Mouse (Mus musculus) intestine, embryonic 14.5 days (tissue): ENCODE results near the gene Taok1. TPM values are rescaled to one million over a fixed set of nuclear protein-coding genes. Genes with fewer than 3 reads are reported as not detected.

ENCODE experiments used
- ATAC-seq: fragments of 200-750 bp; cut with Nextera tagmentation; replicated peaks from 2 replicates; pipeline ENCODE4 v1.8.0; 2017; ENCODE audit warnings: low read depth, moderate number of reproducible peaks, moderate TSS enrichment, moderate library complexity; ENCODE audit not compliant: low FRiP score, low TSS enrichment
- DNase-seq: peaks from one replicate; pipeline ENCODE4 v3.0.0-alpha.2; 2018; ENCODE audit warnings: low spot score
- H3K27ac ChIP-seq: fragments of 300-500 bp; sonication (generic); 2 replicates; pipeline ENCODE4 v1.5.1; 2014; ENCODE audit warnings: low read depth, mild to moderate bottlenecking, control low read depth
- H3K27me3 ChIP-seq: fragments of 300-500 bp; sonication (generic); replicated peaks from 2 replicates; pipeline ENCODE4 v1.6.1; 2014; ENCODE audit warnings: low read length, control low read depth; ENCODE audit not compliant: control insufficient read depth, insufficient read depth
- H3K36me3 ChIP-seq: fragments of 300-500 bp; sonication (generic); 2 replicates; pipeline ENCODE4 v1.6.1; 2014; ENCODE audit warnings: low read length, control low read depth; ENCODE audit not compliant: control insufficient read depth, insufficient read depth
- H3K4me1 ChIP-seq: fragments of 300-500 bp; sonication (generic); replicated peaks from 2 replicates; pipeline ENCODE4 v1.6.1; 2014; ENCODE audit warnings: low read length, control low read depth, mixed read lengths; ENCODE audit not compliant: control insufficient read depth, insufficient read depth
- H3K4me2 ChIP-seq: fragments of 300-500 bp; sonication (generic); 2 replicates; pipeline ENCODE4 v1.6.1; 2014; ENCODE audit warnings: low read length
- H3K4me3 ChIP-seq: fragments of 300-500 bp; sonication (generic); 2 replicates; pipeline ENCODE4 v1.5.1; 2014; ENCODE audit warnings: low read depth, low read length, control low read depth, mixed read lengths
- H3K9ac ChIP-seq: fragments of 300-500 bp; sonication (generic); 2 replicates; pipeline ENCODE4 v1.6.1; 2014; ENCODE audit warnings: mild to moderate bottlenecking, low read length
- H3K9me3 ChIP-seq: fragments of 300-500 bp; sonication (generic); 2 replicates; pipeline ENCODE4 v1.6.1; 2016; ENCODE audit warnings: low read length, control low read depth; ENCODE audit not compliant: control insufficient read depth
- WGBS: fragments of 180-500 bp; shearing (Covaris S2); extraction: QIAGEN DNeasy Blood & Tissue Kit; methylation state at CpG from one replicate; pipeline ENCODE4 v1.1.7; 2014; 5-methylcytosine and 5-hydroxymethylcytosine counted together
- polyA plus RNA-seq: library from polyadenylated mRNA; unstranded; fragments of >200 nt; fragmentation: Nextera tagmentation; extraction: Ambion mirVana; gene quantifications from 2 replicates; pipeline ENCODE4 v1.2.1, GENCODE M21; 2014

The Taok1 gene
- polyA plus RNA-seq, 1 experiment from 2014 or later = 19.7 TPM

- Histone ChIP-seq H3K9ac (peak within 1 kb of the TSS; percentile 84), H3K4me2 (peak within 1 kb of the TSS; percentile 81), H3K4me1 (peaks cover 57% of the 10 kb centered on the region), H3K27me3 (no peaks in the 10 kb centered on the region), H3K4me3 (peak within 1 kb of the TSS; percentile 80), H3K9me3 (no peaks in the 10 kb centered on the region), H3K27ac (peak within 1 kb of the TSS; percentile 93), H3K36me3 (no peaks in the 10 kb centered on the region)
- ATAC-seq = no peak; the same call in 1 of the 2 replicates
- WGBS = 1% methylated on average over 33 of the region's 74 CpGs
- peak; percentile 78 for DNase-seq
These were observed 113.9 kb downstream of the Taok1 start, which contains the start of gene Git1 for GRCm38 (mm10) chr11:77493512-77494343. Gene Git1 (plus strand): TSS chr11:77493562.

- Histone ChIP-seq H3K4me3 (peak overlapping the region; percentile 80), H3K27me3 (no peaks in the 10 kb centered on the region), H3K9ac (peak overlapping the region; percentile 84), H3K9me3 (no peaks in the 10 kb centered on the region), H3K36me3 (no peaks in the 10 kb centered on the region), H3K27ac (peak overlapping the region; percentile 93), H3K4me1 (peaks cover 65% of the 10 kb centered on the region), H3K4me2 (peak overlapping the region; percentile 81)
- DNase-seq = peak; percentile 86
- 0% methylated on average over 29 of the region's 32 CpGs for WGBS
- ATAC-seq = peak; percentile 62
These were observed 114.7 kb downstream of the Taok1 start for GRCm38 (mm10) chr11:77492911-77493332.

GRCm38 (mm10) chr11:77492311-77492871 lies 115.2 kb downstream of the Taok1 start:
- WGBS = under 1% methylated on average over 18 of the region's 18 CpGs
- no peak for ATAC-seq
- H3K9me3 ChIP-seq = no peaks in the 10 kb centered on the region
- peak overlapping the region; percentile 80 for H3K4me3 ChIP-seq
- peaks cover 62% of the 10 kb centered on the region for H3K4me1 ChIP-seq
- peak overlapping the region; percentile 84 for H3K9ac ChIP-seq
- no peaks in the 10 kb centered on the region for H3K36me3 ChIP-seq
- H3K4me2 ChIP-seq = peak overlapping the region; percentile 81
- peak; percentile 68 for DNase-seq
- peak overlapping the region; percentile 93 for H3K27ac ChIP-seq
- H3K27me3 ChIP-seq = no peaks in the 10 kb centered on the region

GRCm38 (mm10) chr11:77491502-77492291 lies 115.9 kb downstream of the Taok1 start:
- under 1% methylated on average over 23 of the region's 23 CpGs for WGBS
- peak; percentile 78 for ATAC-seq

GRCm38 (mm10) chr11:77491123-77491501 lies 116.5 kb downstream of the Taok1 start:
- Histone ChIP-seq H3K4me1 (peaks cover 60% of the 10 kb centered on the region), H3K9me3 (no peaks in the 10 kb centered on the region), H3K27me3 (no peaks in the 10 kb centered on the region), H3K4me3 (peak overlapping the region; percentile 80), H3K27ac (peak overlapping the region; percentile 93), H3K4me2 (peak overlapping the region; percentile 81), H3K36me3 (no peaks in the 10 kb centered on the region), H3K9ac (peak overlapping the region; percentile 84)
- peak; percentile 99 for DNase-seq
- WGBS = under 1% methylated on average over 13 of the region's 13 CpGs
- peak; percentile 56 for ATAC-seq

More at GRCm38 (mm10) chr11:77491502-77492291, 115.9 kb downstream of the Taok1 start:
- peak overlapping the region; percentile 93 for H3K27ac ChIP-seq
- no peaks in the 10 kb centered on the region for H3K36me3 ChIP-seq
- peak overlapping the region; percentile 81 for H3K4me2 ChIP-seq
- no peaks in the 10 kb centered on the region for H3K9me3 ChIP-seq
- no peaks in the 10 kb centered on the region for H3K27me3 ChIP-seq
- H3K4me1 ChIP-seq = peaks cover 60% of the 10 kb centered on the region
- H3K4me3 ChIP-seq = peak overlapping the region; percentile 80
- no peak for DNase-seq
- peak overlapping the region; percentile 84 for H3K9ac ChIP-seq

GRCm38 (mm10) chr11:77490451-77490850 lies 117.2 kb downstream of the Taok1 start:
- Histone ChIP-seq H3K27me3 (no peaks in the 10 kb centered on the region), H3K9me3 (no peaks in the 10 kb centered on the region), H3K9ac (no peak overlapping the region), H3K27ac (peak overlapping the region; percentile 93), H3K36me3 (no peaks in the 10 kb centered on the region), H3K4me2 (peak overlapping the region; percentile 90), H3K4me1 (peaks cover 55% of the 10 kb centered on the region), H3K4me3 (no peak overlapping the region; the same call in 1 of the 2 replicates)
- ATAC-seq (no peak), DNase-seq (no peak)
- 75% methylated on average over 6 of the region's 6 CpGs for WGBS

GRCm38 (mm10) chr11:77489591-77490235 lies 117.9 kb downstream of the Taok1 start, which contains the start of gene Ankrd13b:
Gene Ankrd13b (minus strand): TSS chr11:77489678.
- peaks cover 48% of the 10 kb centered on the region for H3K4me1 ChIP-seq
- H3K9ac ChIP-seq = peak within 1 kb of the TSS; percentile 84
- H3K27ac ChIP-seq = 0 out of 2 replicates have a peak within 1 kb of the TSS, but pooled peaks have one; percentile 33

More at GRCm38 (mm10) chr11:77489591-77490235, 117.9 kb downstream of the Taok1 start, which contains the start of gene Ankrd13b:
- under 1% methylated on average over 55 of the region's 87 CpGs for whole genome bisulfite sequencing
- DNase-seq (peak; percentile 82), ATAC-seq (peak; percentile 23; the same call in 1 of the 2 replicates)
- H3K9me3 ChIP-seq = no peaks in the 10 kb centered on the region
- peak within 1 kb of the TSS; percentile 83 for H3K4me3 ChIP-seq
- H3K4me2 ChIP-seq = peak within 1 kb of the TSS; percentile 90
- no peaks in the 10 kb centered on the region for H3K36me3 ChIP-seq
- H3K27me3 ChIP-seq = no peaks in the 10 kb centered on the region
